Mouse (Mus musculus): ENCODE data around the gene Akirin2. TPM values are rescaled to one million over a fixed set of nuclear protein-coding genes. Genes with fewer than 3 reads are reported as not detected.

Akirin2 gene
- polyA plus RNA-seq (2014; fragmentation: Nextera tagmentation; extraction: Ambion mirVana) = 44.0 and 44.2 TPM in 2 replicates

DNA sequence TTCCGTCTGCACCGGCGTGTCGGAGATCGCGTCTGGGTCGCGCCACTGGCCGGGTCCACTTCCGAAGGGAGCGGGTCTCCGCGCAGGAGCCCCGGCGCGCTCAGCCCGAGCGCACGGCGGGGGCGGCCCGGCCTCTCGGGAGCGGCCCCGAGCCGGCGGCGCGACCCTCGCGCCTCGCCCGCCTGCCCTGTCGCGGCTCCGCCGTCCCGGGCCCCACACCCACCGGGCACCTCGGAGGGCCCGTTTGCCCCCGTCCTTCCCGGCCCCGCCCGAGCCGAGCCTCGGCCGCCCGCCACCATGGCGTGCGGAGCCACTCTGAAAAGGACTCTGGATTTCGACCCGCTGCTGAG is at the start of gene Akirin2:
TSS of gene Akirin2 (plus strand) at position 190 of the 350 bp plus-strand sequence.
- ATAC-seq (replicated peaks; ENCODE audit: low FRiP score) (peak; percentile 59; the same call in 1 of the 2 replicates), DNase-seq (ENCODE audit: low spot score) (no peak)
- Histone ChIP-seq H3K4me3 (ENCODE audit: low read depth, low read length) (peak within 1 kb of the TSS; percentile 89), H3K27ac (ENCODE audit: low read depth, low read length) (peak within 1 kb of the TSS; percentile 87), H3K4me2 (peak within 1 kb of the TSS; percentile 88), H3K9me3 (ENCODE audit: control insufficient read depth, low read length) (no peaks in the 10 kb centered on the region), H3K9ac (ENCODE audit: low read depth, low read length) (peak within 1 kb of the TSS; percentile 92), H3K27me3 (replicated peaks; ENCODE audit: control insufficient read depth, insufficient read depth, low read length) (no peaks in the 10 kb centered on the region), H3K4me1 (replicated peaks; ENCODE audit: control insufficient read depth, insufficient read depth, low read length) (peaks cover 6% of the 10 kb centered on the region), H3K36me3 (ENCODE audit: control insufficient read depth, insufficient read depth, low read length) (peaks cover 5% of the 10 kb centered on the region)
- WGBS = under 1% methylated on average over 51 of the region's 53 CpGs

- no peak for ATAC-seq (replicated peaks; ENCODE audit: low FRiP score)
- no peak for DNase-seq (ENCODE audit: low spot score)
- no peaks in the 10 kb centered on the region for H3K36me3 ChIP-seq (ENCODE audit: control insufficient read depth, insufficient read depth, low read length)
- H3K4me1 ChIP-seq (replicated peaks; ENCODE audit: control insufficient read depth, insufficient read depth, low read length) = no peaks in the 10 kb centered on the region
- 68% methylated on average over 3 of the region's 3 CpGs for WGBS
- no peaks in the 10 kb centered on the region for H3K27me3 ChIP-seq (replicated peaks; ENCODE audit: control insufficient read depth, insufficient read depth, low read length)
- H3K4me2 ChIP-seq = no peak overlapping the region
- no peak overlapping the region for H3K9ac ChIP-seq (ENCODE audit: low read depth, low read length)
- no peak overlapping the region for H3K27ac ChIP-seq (ENCODE audit: low read depth, low read length)
- peaks cover 8% of the 10 kb centered on the region; the same call in 1 of the 2 replicates for H3K9me3 ChIP-seq (ENCODE audit: control insufficient read depth, low read length)
- H3K4me3 ChIP-seq (ENCODE audit: low read depth, low read length) = no peak overlapping the region
Observed at GRCm38 (mm10) chr4:34510305-34510704, 40.4 kb upstream of the Akirin2 start.

DNA sequence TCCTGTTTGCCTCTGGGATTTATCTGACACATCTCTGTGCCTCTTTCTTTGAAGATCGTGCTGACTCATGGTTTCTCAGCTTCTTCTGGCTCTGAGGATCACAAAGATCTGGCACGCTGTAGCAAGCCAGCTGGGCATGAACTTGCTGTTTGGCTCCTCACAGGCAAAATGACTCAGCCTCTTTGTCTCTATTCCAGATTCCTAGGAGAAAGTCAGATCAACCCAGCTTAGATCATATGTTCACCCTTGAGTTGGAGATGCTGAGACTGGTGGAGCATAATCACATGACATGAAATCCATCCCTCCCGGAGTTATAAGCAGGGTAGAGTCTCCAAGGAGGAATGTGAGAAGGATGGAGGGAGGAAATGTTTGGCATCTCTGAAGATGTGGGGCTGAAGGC is 27.9 kb upstream of the Akirin2 start:
- no peaks in the 10 kb centered on the region for H3K4me1 ChIP-seq (replicated peaks; ENCODE audit: control insufficient read depth, insufficient read depth, low read length)
- H3K27me3 ChIP-seq (replicated peaks; ENCODE audit: control insufficient read depth, insufficient read depth, low read length) = no peaks in the 10 kb centered on the region
- no peaks in the 10 kb centered on the region for H3K36me3 ChIP-seq (ENCODE audit: control insufficient read depth, insufficient read depth, low read length)
- no peak overlapping the region for H3K4me2 ChIP-seq
- DNase-seq (ENCODE audit: low spot score) (no peak), ATAC-seq (replicated peaks; ENCODE audit: low FRiP score) (no peak)
- 72% methylated on average over 3 of the region's 3 CpGs for WGBS
- H3K9me3 ChIP-seq (ENCODE audit: control insufficient read depth, low read length) = no peaks in the 10 kb centered on the region
- H3K9ac ChIP-seq (ENCODE audit: low read depth, low read length) = no peak overlapping the region
- no peak overlapping the region for H3K27ac ChIP-seq (ENCODE audit: low read depth, low read length)
- H3K4me3 ChIP-seq (ENCODE audit: low read depth, low read length) = no peak overlapping the region

DNA sequence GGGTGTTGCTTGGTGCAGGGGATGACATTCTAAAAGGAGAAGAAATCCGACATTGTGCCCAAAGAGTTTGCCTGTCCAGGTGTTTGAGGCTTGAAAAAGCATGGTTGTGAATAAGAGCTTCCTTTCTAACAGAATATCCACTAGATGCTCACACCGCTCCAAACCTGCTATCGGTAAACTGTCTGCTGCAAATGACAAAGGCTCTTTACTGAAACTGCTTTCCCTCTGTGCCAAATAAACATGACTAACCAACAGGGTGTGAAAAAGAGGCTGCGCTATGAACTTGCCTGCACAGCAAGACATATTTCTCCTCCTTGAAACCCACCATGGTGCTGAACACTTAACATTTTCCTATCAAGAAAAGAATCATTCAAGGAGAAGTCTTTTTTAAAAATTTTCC is 27.2 kb upstream of the Akirin2 start:
- no peaks in the 10 kb centered on the region for H3K36me3 ChIP-seq (ENCODE audit: control insufficient read depth, insufficient read depth, low read length)
- H3K4me1 ChIP-seq (replicated peaks; ENCODE audit: control insufficient read depth, insufficient read depth, low read length) = no peaks in the 10 kb centered on the region

DNA sequence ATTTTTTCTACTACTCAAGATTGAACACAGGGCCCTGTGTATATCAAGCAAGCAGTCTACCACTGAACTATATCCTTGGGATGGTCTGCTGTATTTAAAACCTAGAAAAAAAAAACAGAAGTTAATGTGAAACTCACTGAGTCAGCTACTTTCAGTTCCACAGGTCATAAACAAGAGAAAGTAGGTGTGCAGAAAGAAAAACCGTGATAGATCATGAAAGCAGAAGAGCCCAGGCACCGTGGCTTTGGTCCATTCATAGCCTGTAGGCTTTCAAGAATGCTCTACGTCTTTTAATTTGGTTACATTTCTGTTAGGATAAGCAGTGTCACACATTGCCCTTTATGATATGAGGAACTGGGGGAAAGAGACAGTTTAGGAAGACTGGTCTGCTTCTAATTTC is 24.0 kb upstream of the Akirin2 start:
- 72% methylated on average over 3 of the region's 3 CpGs for WGBS
- Histone ChIP-seq H3K27me3 (replicated peaks; ENCODE audit: control insufficient read depth, insufficient read depth, low read length) (no peaks in the 10 kb centered on the region), H3K9ac (ENCODE audit: low read depth, low read length) (no peak overlapping the region), H3K4me3 (ENCODE audit: low read depth, low read length) (no peak overlapping the region), H3K36me3 (ENCODE audit: control insufficient read depth, insufficient read depth, low read length) (no peaks in the 10 kb centered on the region), H3K4me2 (no peak overlapping the region), H3K9me3 (ENCODE audit: control insufficient read depth, low read length) (no peaks in the 10 kb centered on the region), H3K4me1 (replicated peaks; ENCODE audit: control insufficient read depth, insufficient read depth, low read length) (no peaks in the 10 kb centered on the region), H3K27ac (ENCODE audit: low read depth, low read length) (no peak overlapping the region)
- ATAC-seq (replicated peaks; ENCODE audit: low FRiP score) = no peak
- no peak for DNase-seq (ENCODE audit: low spot score)

More for the DNA sequence above, 27.2 kb upstream of the Akirin2 start:
- no peaks in the 10 kb centered on the region for H3K9me3 ChIP-seq (ENCODE audit: control insufficient read depth, low read length)
- no peak for DNase-seq (ENCODE audit: low spot score)
- H3K4me3 ChIP-seq (ENCODE audit: low read depth, low read length) = no peak overlapping the region
- H3K27ac ChIP-seq (ENCODE audit: low read depth, low read length) = no peak overlapping the region
- H3K4me2 ChIP-seq = no peak overlapping the region
- no peak for ATAC-seq (replicated peaks; ENCODE audit: low FRiP score)
- 86% methylated on average over 4 of the region's 4 CpGs for WGBS
- H3K27me3 ChIP-seq (replicated peaks; ENCODE audit: control insufficient read depth, insufficient read depth, low read length) = no peaks in the 10 kb centered on the region
- no peak overlapping the region for H3K9ac ChIP-seq (ENCODE audit: low read depth, low read length)

GRCm38 (mm10) chr4:34528430-34529100 is 22.2 kb upstream of the Akirin2 start:
- H3K9me3 ChIP-seq (ENCODE audit: control insufficient read depth, low read length) = no peaks in the 10 kb centered on the region

DNA sequence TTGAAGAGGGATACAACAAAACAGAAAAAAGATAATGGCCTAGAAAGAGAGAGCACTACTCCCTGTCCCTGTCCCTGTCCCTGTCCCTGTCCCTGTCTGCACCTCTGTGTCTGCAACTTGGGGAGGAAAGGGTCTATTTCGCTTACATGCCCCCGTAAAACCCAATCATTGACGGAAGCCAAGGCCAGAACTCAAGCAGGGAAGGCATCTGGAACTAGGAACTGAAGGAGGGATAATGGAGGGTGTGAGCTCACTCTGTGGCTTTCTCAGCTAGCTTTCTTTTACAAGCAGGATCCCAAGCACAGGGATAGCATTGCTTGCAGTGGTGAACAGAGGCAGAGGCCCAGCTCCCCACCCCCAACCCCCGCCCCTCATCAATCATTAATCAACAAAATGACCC is 21.4 kb upstream of the Akirin2 start:
- Histone ChIP-seq H3K27ac (ENCODE audit: low read depth, low read length) (no peak overlapping the region), H3K36me3 (ENCODE audit: control insufficient read depth, insufficient read depth, low read length) (no peaks in the 10 kb centered on the region), H3K4me1 (replicated peaks; ENCODE audit: control insufficient read depth, insufficient read depth, low read length) (no peaks in the 10 kb centered on the region), H3K4me2 (no peak overlapping the region), H3K4me3 (ENCODE audit: low read depth, low read length) (no peak overlapping the region), H3K27me3 (replicated peaks; ENCODE audit: control insufficient read depth, insufficient read depth, low read length) (no peaks in the 10 kb centered on the region), H3K9ac (ENCODE audit: low read depth, low read length) (no peak overlapping the region), H3K9me3 (ENCODE audit: control insufficient read depth, low read length) (no peaks in the 10 kb centered on the region)
- DNase-seq (ENCODE audit: low spot score) = no peak
- ATAC-seq (replicated peaks; ENCODE audit: low FRiP score) = no peak
- 73% methylated on average over 4 of the region's 4 CpGs for WGBS

More at GRCm38 (mm10) chr4:34528430-34529100, 22.2 kb upstream of the Akirin2 start:
- no peak overlapping the region for H3K4me3 ChIP-seq (ENCODE audit: low read depth, low read length)
- no peak overlapping the region for H3K4me2 ChIP-seq
- H3K4me1 ChIP-seq (replicated peaks; ENCODE audit: control insufficient read depth, insufficient read depth, low read length) = no peaks in the 10 kb centered on the region
- no peaks in the 10 kb centered on the region for H3K27me3 ChIP-seq (replicated peaks; ENCODE audit: control insufficient read depth, insufficient read depth, low read length)
- H3K27ac ChIP-seq (ENCODE audit: low read depth, low read length) = no peak overlapping the region
- DNase-seq (ENCODE audit: low spot score) (no peak), ATAC-seq (replicated peaks; ENCODE audit: low FRiP score) (no peak)
- WGBS = 66% methylated on average over 1 of the region's 1 CpGs
- no peak overlapping the region for H3K9ac ChIP-seq (ENCODE audit: low read depth, low read length)
- H3K36me3 ChIP-seq (ENCODE audit: control insufficient read depth, insufficient read depth, low read length) = no peaks in the 10 kb centered on the region

DNA sequence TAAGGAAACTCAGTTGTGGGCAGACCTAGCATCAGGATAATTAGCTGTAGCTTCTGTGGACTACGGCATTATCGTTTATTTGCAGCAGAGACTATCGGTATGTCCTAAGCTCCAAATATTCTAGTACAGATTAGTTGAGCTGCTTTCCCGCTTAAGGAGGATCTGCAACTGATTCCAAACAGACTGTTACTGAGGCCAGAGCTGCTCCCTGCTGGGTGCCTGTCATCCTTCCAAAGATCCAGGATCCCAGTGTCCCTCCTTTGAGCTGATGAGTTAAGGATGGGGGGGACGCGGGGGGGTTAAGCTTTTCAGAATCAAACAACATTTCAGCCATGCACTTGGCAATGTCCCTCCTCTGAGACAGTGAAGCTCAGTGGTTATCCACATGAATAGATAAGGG is 20.8 kb upstream of the Akirin2 start:
- no peak overlapping the region for H3K4me3 ChIP-seq (ENCODE audit: low read depth, low read length)
- H3K27me3 ChIP-seq (replicated peaks; ENCODE audit: control insufficient read depth, insufficient read depth, low read length) = no peaks in the 10 kb centered on the region
- H3K4me2 ChIP-seq = no peak overlapping the region
- no peak overlapping the region for H3K9ac ChIP-seq (ENCODE audit: low read depth, low read length)
- H3K27ac ChIP-seq (ENCODE audit: low read depth, low read length) = no peak overlapping the region
- no peaks in the 10 kb centered on the region for H3K9me3 ChIP-seq (ENCODE audit: control insufficient read depth, low read length)
- ATAC-seq (replicated peaks; ENCODE audit: low FRiP score) (no peak), DNase-seq (ENCODE audit: low spot score) (no peak)
- H3K36me3 ChIP-seq (ENCODE audit: control insufficient read depth, insufficient read depth, low read length) = no peaks in the 10 kb centered on the region
- no peaks in the 10 kb centered on the region for H3K4me1 ChIP-seq (replicated peaks; ENCODE audit: control insufficient read depth, insufficient read depth, low read length)
- 79% methylated on average over 6 of the region's 6 CpGs for WGBS

All from liver, embryonic 11.5 days (tissue).